Mouse (Mus musculus) E14TG2a.4 (cell line): Measurements from ENCODE around the gene 1810010D01Rik.

Experiments
- CTCF ChIP-seq: conservative IDR thresholded peaks from 2 replicates; pipeline ENCODE4 v1.5.1; 2014; ENCODE audit warnings: low read length
- NANOG ChIP-seq: IDR thresholded peaks from 2 replicates; pipeline ENCODE4 v1.6.1; 2014; ENCODE audit warnings: borderline replicate concordance, low read length, mixed read lengths
- POU5F1 ChIP-seq: IDR thresholded peaks from 2 replicates; pipeline ENCODE4 v1.6.1; 2014; ENCODE audit warnings: low read length, borderline replicate concordance

GRCm38 (mm10) chr7:145159283-145160240 lies 48.4 kb downstream of the 1810010D01Rik start:
- TF ChIP-seq CTCF = no peak
- TF ChIP-seq NANOG = no peak
- TF ChIP-seq POU5F1 = no peak
